Mouse (Mus musculus) heart, postnatal 0 days (tissue): ENCODE data around the gene Ccdc96.

Experiments used
- CTCF ChIP-seq: IDR thresholded peaks from 2 replicates; pipeline ENCODE4 v1.5.1; 2016; ENCODE audit warnings: antibody characterized with exemption, control low read depth, low read depth
- EP300 ChIP-seq: IDR thresholded peaks from 2 replicates; pipeline ENCODE4 v1.6.1; 2016; ENCODE audit warnings: antibody characterized with exemption, low read depth

DNA sequence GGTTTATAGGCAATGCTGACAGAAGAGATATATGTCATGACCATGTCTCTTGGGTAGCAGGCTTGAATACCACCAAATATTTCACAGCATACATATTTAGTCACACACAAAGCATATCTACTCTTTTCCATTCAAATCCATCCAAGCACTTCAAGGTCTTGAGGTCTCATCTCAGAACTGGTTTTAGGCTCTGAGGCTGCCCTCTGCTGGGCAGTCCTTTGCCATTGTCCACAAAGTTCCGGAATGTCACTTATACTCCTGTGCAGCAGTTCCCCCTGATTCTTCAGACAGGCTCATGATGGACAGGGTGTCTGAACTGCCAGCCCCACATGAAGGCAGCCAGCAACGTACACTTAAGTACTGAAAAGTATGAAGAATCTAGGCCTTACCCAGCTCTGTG, 4.8 kb downstream of the Ccdc96 start:
- TF ChIP-seq CTCF (peak; percentile 59), EP300 (no peak)
